16 mouse cellular contexts compared by ENCODE assay signal in the genomic region with DNA sequence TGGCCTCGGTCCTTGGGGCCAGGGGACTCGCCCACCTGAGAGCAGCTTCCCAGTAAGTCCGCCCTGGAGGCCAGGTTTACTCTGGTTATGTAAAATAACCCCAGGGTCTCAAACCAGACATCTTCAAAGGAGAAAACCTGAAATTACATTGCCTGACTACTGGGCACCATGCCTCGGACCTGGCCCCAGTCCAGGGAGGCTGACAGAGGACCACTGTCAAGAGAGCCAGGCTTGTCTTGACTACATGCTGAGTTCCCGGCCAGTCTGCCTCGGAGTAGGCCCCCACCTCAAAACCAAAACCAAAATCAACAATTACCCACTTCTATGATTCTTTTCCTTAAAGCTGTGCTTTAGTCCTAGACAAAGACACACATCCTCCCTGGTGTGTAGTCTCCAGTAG. TPM values are rescaled to one million over a fixed set of nuclear protein-coding genes. Genes with fewer than 3 reads are reported as not detected.
A peak's percentile ranks its signal among the peaks of the same experiment; 100 is the strongest.
DNase-seq lines count a peak whose midpoint lies in the region; ATAC-seq and TF ChIP-seq lines count a peak whose summit lies in the region.
"Had no signal": no experiment of that assay in that cellular context is flagged by ENCODE, and none has a peak within 500 bp of the region (broad histone marks: within the 10 kb centered on the region; RNA-seq: fewer than 3 reads in every experiment).

No protein-coding gene starts in this region.

- no peak overlapping the region for H3K27ac ChIP-seq in forebrain, embryonic 14.5 days (ENCODE audit: low read depth, low read length)
- H3K27ac ChIP-seq in forebrain, embryonic 12.5 days = no peak overlapping the region
- H3K27ac ChIP-seq: heart, adult 2 months; heart, embryonic 15.5 days had no signal

- no peak overlapping the region for H3K4me3 ChIP-seq in forebrain, embryonic 14.5 days (ENCODE audit: low read depth, low read length)
- no peak overlapping the region for H3K4me3 ChIP-seq in forebrain, embryonic 12.5 days (replicated peaks)
- H3K4me3 ChIP-seq: heart, adult 2 months; heart, embryonic 15.5 days had no signal

- H3K36me3 ChIP-seq in forebrain, embryonic 14.5 days (ENCODE audit: control insufficient read depth, insufficient read depth, low read length) = peaks cover 47% of the 10 kb centered on the region
- peaks cover 44% of the 10 kb centered on the region for H3K36me3 ChIP-seq in forebrain, embryonic 12.5 days (replicated peaks)

- WGBS in forebrain, embryonic 14.5 days = 54% methylated on average over 6 of the region's 6 CpGs
- 93% methylated on average over 6 of the region's 6 CpGs for WGBS in forebrain, embryonic 12.5 days

- DNase-seq in forebrain, embryonic 14.5 days (ENCODE audit: low spot score) = peak; percentile 33
- DNase-seq in left cerebral cortex, postnatal 4 days = peak; percentile 69
- no peak for DNase-seq in left cerebral cortex, postnatal 36 days (ENCODE audit: low spot score in 2 of 2)
- DNase-seq in brain, embryonic 14.5 days (ENCODE audit: low read depth) = peak; percentile 58
- DNase-seq in cerebellum, postnatal 14 days = peak; percentile 69 to 75
- no peak for DNase-seq in urinary bladder, postnatal 10 days (ENCODE audit: low spot score)
- DNase-seq: heart, adult 2 months; kidney, adult 18-20 months; kidney, postnatal 25 days; lung, adult 2 months; lung, postnatal 36 days had no signal

- H3K9me3 ChIP-seq in forebrain, embryonic 14.5 days (replicated peaks; ENCODE audit: control insufficient read depth, low read length) = no peaks in the 10 kb centered on the region
- H3K9me3 ChIP-seq in forebrain, embryonic 12.5 days = no peaks in the 10 kb centered on the region
- H3K9me3 ChIP-seq: heart, embryonic 15.5 days had no signal

- ATAC-seq in forebrain, embryonic 14.5 days = peak; percentile 44; the same call in 1 of the 2 replicates
- no peak for ATAC-seq in forebrain, embryonic 12.5 days (ENCODE audit: low FRiP score)
- ATAC-seq: forebrain, embryonic 16.5 days; Patski had no signal

- H3K4me2 ChIP-seq in forebrain, embryonic 14.5 days (ENCODE audit: low read length) = no peak overlapping the region
- no peak overlapping the region for H3K4me2 ChIP-seq in forebrain, embryonic 12.5 days
- H3K4me2 ChIP-seq: heart, embryonic 15.5 days; liver, embryonic 11.5 days had no signal

- no peak for TF ChIP-seq POLR2A in brain, embryonic 14.5 days (IDR thresholded peaks at IDR 0.05; ENCODE audit: borderline replicate concordance, extremely low read depth, insufficient read depth, insufficient read length, poor library complexity, severe bottlenecking)

- intact Hi-C loops in left cerebral cortex, postnatal 4 days (cut with DNase I) = no loop called here
- intact Hi-C loops in left cerebral cortex, postnatal 36 days (cut with DNase I) = no loop called here

- H3K4me1 ChIP-seq in forebrain, embryonic 14.5 days (ENCODE audit: control insufficient read depth, insufficient read depth, low read length) = peaks cover 6% of the 10 kb centered on the region
- H3K4me1 ChIP-seq in forebrain, embryonic 12.5 days = peaks cover 11% of the 10 kb centered on the region

- TF ChIP-seq CTCF in brain, embryonic 14.5 days (IDR thresholded peaks at IDR 0.05; ENCODE audit: borderline replicate concordance, extremely low read depth, insufficient read depth, insufficient read length) = no peak

- 0 out of 2 replicates have a peak overlapping the region, but pooled peaks have one; percentile 8 for H3K9ac ChIP-seq in forebrain, embryonic 14.5 days (ENCODE audit: low read length)
- no peak overlapping the region for H3K9ac ChIP-seq in forebrain, embryonic 12.5 days
- H3K9ac ChIP-seq: heart, embryonic 15.5 days had no signal

- H3K27me3 ChIP-seq in forebrain, embryonic 14.5 days (replicated peaks; ENCODE audit: control insufficient read depth, insufficient read depth, low read length) = no peaks in the 10 kb centered on the region
- no peaks in the 10 kb centered on the region for H3K27me3 ChIP-seq in forebrain, embryonic 12.5 days
- H3K27me3 ChIP-seq: heart, embryonic 15.5 days; Patski had no signal

RNA-seq across cellular contexts. Expression of gene Arl14ep, which starts 5.9 kb away (rescaled TPM):
- polyA plus RNA-seq in forebrain, embryonic 14.5 days (2014; fragmentation: Nextera tagmentation; extraction: Ambion mirVana) = 36.8 and 40.3 TPM in 2 replicates
- 54.4 and 54.8 TPM in 2 replicates for polyA plus RNA-seq in forebrain, embryonic 12.5 days (2016; fragmentation: Nextera tagmentation; extraction: Ambion mirVana)
- total RNA-seq in left cerebral cortex, postnatal 4 days (2021) = 10 to 100 TPM; 32.3 to 33.0 TPM
- 10 to 100 TPM; 34.7 to 45.8 TPM for total RNA-seq in left cerebral cortex, postnatal 36 days (2021)
- polyA plus RNA-seq in brain, embryonic 14.5 days (2012; rRNA removed) = 21.8 and 27.4 TPM in 2 replicates

Comparison
In these comparisons a context has a peak if more than half of its experiments do, and no peak if none do; other contexts are left out.
1. DNase-seq: peak in forebrain, embryonic 14.5 days (single experiment), left cerebral cortex, postnatal 4 days (single experiment), brain, embryonic 14.5 days (single experiment) and cerebellum, postnatal 14 days (2 of 2); none in left cerebral cortex, postnatal 36 days (0 of 2) and urinary bladder, postnatal 10 days (single experiment).